In genomic region chr8:119102871-119103270, GRCm38 (mm10) we compare ENCODE assay signal across 21 mouse cellular contexts.
DNase-seq lines count a peak whose midpoint lies in the region; ATAC-seq and TF ChIP-seq lines count a peak whose summit lies in the region.
"Had no signal": no experiment of that assay in that cellular context is flagged by ENCODE, and none has a peak within 500 bp of the region (broad histone marks: within the 10 kb centered on the region; RNA-seq: fewer than 3 reads in every experiment).

No protein-coding gene starts in this region.

- no peaks in the 10 kb centered on the region for H3K27me3 ChIP-seq in forebrain, embryonic 14.5 days (replicated peaks; ENCODE audit: control insufficient read depth, insufficient read depth, low read length)
- H3K27me3 ChIP-seq in forebrain, embryonic 10.5 days (ENCODE audit: poor library complexity, severe bottlenecking), result no peaks in the 10 kb centered on the region
- H3K27me3 ChIP-seq in hindbrain, embryonic 13.5 days, result no peaks in the 10 kb centered on the region
- no peaks in the 10 kb centered on the region for H3K27me3 ChIP-seq in hindbrain, embryonic 11.5 days (ENCODE audit: control insufficient read depth, insufficient read depth, low read length)
- H3K27me3 ChIP-seq in forebrain, embryonic 16.5 days (replicated peaks; ENCODE audit: control insufficient read depth, insufficient read depth, low read length), result no peaks in the 10 kb centered on the region
- H3K27me3 ChIP-seq: embryonic facial prominence, embryonic 13.5 days; embryonic facial prominence, embryonic 15.5 days had no signal

- H3K9me3 ChIP-seq in forebrain, embryonic 14.5 days (replicated peaks; ENCODE audit: control insufficient read depth, low read length), result no peaks in the 10 kb centered on the region
- H3K9me3 ChIP-seq in forebrain, embryonic 10.5 days, result no peaks in the 10 kb centered on the region
- no peaks in the 10 kb centered on the region for H3K9me3 ChIP-seq in hindbrain, embryonic 13.5 days
- H3K9me3 ChIP-seq in hindbrain, embryonic 11.5 days (ENCODE audit: control insufficient read depth, low read length), result no peaks in the 10 kb centered on the region
- no peaks in the 10 kb centered on the region for H3K9me3 ChIP-seq in forebrain, embryonic 16.5 days (ENCODE audit: control insufficient read depth, low read length)
- H3K9me3 ChIP-seq: embryonic facial prominence, embryonic 13.5 days; embryonic facial prominence, embryonic 15.5 days had no signal

- DNase-seq in forebrain, embryonic 14.5 days (ENCODE audit: low spot score), result peak; percentile 32
- DNase-seq in forebrain, embryonic 10.5 days (ENCODE audit: extremely low spot score, low spot score), result no peak
- no peak for DNase-seq in hindbrain, embryonic 11.5 days (ENCODE audit: low spot score)
- peak; percentile 57 for DNase-seq in brain, embryonic 14.5 days (ENCODE audit: low read depth)
- no peak for DNase-seq in thymus, postnatal 10 days (ENCODE audit: low spot score in 2 of 2)
- no peak for DNase-seq in retina, postnatal 1 day
- DNase-seq: adrenal gland, adult 2 months; adrenal gland, postnatal 14 days; adrenal gland, postnatal 36 days; cerebellum, adult 11 months; cerebellum, adult 18-20 months; cerebellum, adult 8-10 months; cerebellum, adult 9-11 months; cerebellum, postnatal 14 days; cerebellum, postnatal 36 days; embryo, embryonic 11 days had no signal

- no peak for TF ChIP-seq POLR2A in brain, embryonic 14.5 days (IDR thresholded peaks at IDR 0.05; ENCODE audit: borderline replicate concordance, extremely low read depth, insufficient read depth, insufficient read length, poor library complexity, severe bottlenecking)

- H3K9ac ChIP-seq in forebrain, embryonic 14.5 days (ENCODE audit: low read length), result no peak overlapping the region
- no peak overlapping the region for H3K9ac ChIP-seq in hindbrain, embryonic 13.5 days
- no peak overlapping the region for H3K9ac ChIP-seq in hindbrain, embryonic 11.5 days (ENCODE audit: low read depth, low read length)
- no peak overlapping the region for H3K9ac ChIP-seq in forebrain, embryonic 16.5 days (replicated peaks; ENCODE audit: low read depth, low read length)
- H3K9ac ChIP-seq: embryonic facial prominence, embryonic 13.5 days; embryonic facial prominence, embryonic 15.5 days had no signal

- TF ChIP-seq CTCF in brain, embryonic 14.5 days (IDR thresholded peaks at IDR 0.05; ENCODE audit: borderline replicate concordance, extremely low read depth, insufficient read depth, insufficient read length), result no peak

- H3K4me1 ChIP-seq in forebrain, embryonic 14.5 days (ENCODE audit: control insufficient read depth, insufficient read depth, low read length), result 0 out of 2 replicates have a peak, but pooled peaks cover 2% of the 10 kb centered on the region
- peaks cover 9% of the 10 kb centered on the region for H3K4me1 ChIP-seq in forebrain, embryonic 10.5 days
- no peaks in the 10 kb centered on the region for H3K4me1 ChIP-seq in hindbrain, embryonic 13.5 days (replicated peaks)
- no peaks in the 10 kb centered on the region for H3K4me1 ChIP-seq in hindbrain, embryonic 11.5 days (replicated peaks; ENCODE audit: control insufficient read depth, insufficient read depth, low read length)
- peaks cover 7% of the 10 kb centered on the region for H3K4me1 ChIP-seq in forebrain, embryonic 16.5 days (replicated peaks; ENCODE audit: control insufficient read depth, insufficient read depth, low read length)

- H3K4me2 ChIP-seq in forebrain, embryonic 14.5 days (ENCODE audit: low read length), result no peak overlapping the region
- no peak overlapping the region for H3K4me2 ChIP-seq in hindbrain, embryonic 13.5 days
- H3K4me2 ChIP-seq in hindbrain, embryonic 11.5 days (replicated peaks; ENCODE audit: low read depth, low read length), result no peak overlapping the region
- H3K4me2 ChIP-seq in forebrain, embryonic 16.5 days (ENCODE audit: low read length), result no peak overlapping the region
- H3K4me2 ChIP-seq: embryonic facial prominence, embryonic 13.5 days; embryonic facial prominence, embryonic 15.5 days had no signal

- H3K27ac ChIP-seq in forebrain, embryonic 14.5 days (ENCODE audit: low read depth, low read length), result no peak overlapping the region
- H3K27ac ChIP-seq in forebrain, embryonic 10.5 days, result no peak overlapping the region
- H3K27ac ChIP-seq in hindbrain, embryonic 13.5 days, result peak overlapping the region; percentile 44; the same call in 1 of the 2 replicates
- H3K27ac ChIP-seq in hindbrain, embryonic 11.5 days (ENCODE audit: low read depth, low read length), result no peak overlapping the region
- H3K27ac ChIP-seq in forebrain, embryonic 16.5 days (ENCODE audit: low read length), result no peak overlapping the region
- H3K27ac ChIP-seq: embryonic facial prominence, embryonic 13.5 days; embryonic facial prominence, embryonic 15.5 days had no signal

- ATAC-seq in forebrain, embryonic 14.5 days, result peak; percentile 54; the same call in 1 of the 2 replicates
- ATAC-seq in hindbrain, embryonic 13.5 days (ENCODE audit: low FRiP score), result no peak
- no peak for ATAC-seq in hindbrain, embryonic 11.5 days (ENCODE audit: low FRiP score)
- peak; percentile 79 for ATAC-seq in forebrain, embryonic 16.5 days

- H3K4me3 ChIP-seq in forebrain, embryonic 14.5 days (ENCODE audit: low read depth, low read length), result no peak overlapping the region
- H3K4me3 ChIP-seq in forebrain, embryonic 10.5 days, result no peak overlapping the region
- no peak overlapping the region for H3K4me3 ChIP-seq in hindbrain, embryonic 13.5 days
- no peak overlapping the region for H3K4me3 ChIP-seq in hindbrain, embryonic 11.5 days (ENCODE audit: low read depth, low read length)
- H3K4me3 ChIP-seq in forebrain, embryonic 16.5 days (replicated peaks; ENCODE audit: low read length), result no peak overlapping the region
- H3K4me3 ChIP-seq: embryonic facial prominence, embryonic 13.5 days; embryonic facial prominence, embryonic 15.5 days; erythroblast, embryonic 14.5 days had no signal

- H3K36me3 ChIP-seq in forebrain, embryonic 14.5 days (ENCODE audit: control insufficient read depth, insufficient read depth, low read length), result no peaks in the 10 kb centered on the region
- no peaks in the 10 kb centered on the region for H3K36me3 ChIP-seq in forebrain, embryonic 10.5 days (replicated peaks)
- H3K36me3 ChIP-seq in hindbrain, embryonic 13.5 days, result no peaks in the 10 kb centered on the region
- no peaks in the 10 kb centered on the region for H3K36me3 ChIP-seq in hindbrain, embryonic 11.5 days (ENCODE audit: control insufficient read depth, insufficient read depth, low read length)
- H3K36me3 ChIP-seq in forebrain, embryonic 16.5 days (ENCODE audit: control insufficient read depth, insufficient read depth), result no peaks in the 10 kb centered on the region
- H3K36me3 ChIP-seq: embryonic facial prominence, embryonic 13.5 days; embryonic facial prominence, embryonic 15.5 days had no signal

- WGBS in forebrain, embryonic 14.5 days, result 48% methylated on average over 6 of the region's 6 CpGs
- 86% methylated on average over 6 of the region's 6 CpGs for WGBS in forebrain, embryonic 10.5 days
- WGBS in hindbrain, embryonic 13.5 days, result 71% methylated on average over 6 of the region's 6 CpGs
- WGBS in hindbrain, embryonic 11.5 days, result 85% methylated on average over 6 of the region's 6 CpGs
- whole genome bisulfite sequencing in forebrain, embryonic 16.5 days, result 33% methylated on average over 6 of the region's 6 CpGs

Comparison
In these comparisons a context has a peak if more than half of its experiments do, and no peak if none do; other contexts are left out.
1. DNase-seq: peak in forebrain, embryonic 14.5 days (single experiment) and brain, embryonic 14.5 days (single experiment); none in forebrain, embryonic 10.5 days (single experiment), hindbrain, embryonic 11.5 days (single experiment), thymus, postnatal 10 days (0 of 2) and retina, postnatal 1 day (single experiment).
2. ATAC-seq: peak in forebrain, embryonic 14.5 days (single experiment) and forebrain, embryonic 16.5 days (single experiment); none in hindbrain, embryonic 13.5 days (single experiment) and hindbrain, embryonic 11.5 days (single experiment).